Mouse (Mus musculus) cerebellum, adult 9-11 months (tissue): ENCODE measurements around the gene Plppr3.
A peak's percentile ranks its signal among the peaks of the same experiment; 100 is the strongest.
"Not testable (repeated sequence)": the region's sequence is repeated elsewhere in the genome, so short reads cannot be mapped to it uniquely, and the experiment has no call there.

Source experiments
- DNase-seq: peaks from one replicate; pipeline ENCODE4 v3.0.0; 2022

Gene Plppr3

DNA sequence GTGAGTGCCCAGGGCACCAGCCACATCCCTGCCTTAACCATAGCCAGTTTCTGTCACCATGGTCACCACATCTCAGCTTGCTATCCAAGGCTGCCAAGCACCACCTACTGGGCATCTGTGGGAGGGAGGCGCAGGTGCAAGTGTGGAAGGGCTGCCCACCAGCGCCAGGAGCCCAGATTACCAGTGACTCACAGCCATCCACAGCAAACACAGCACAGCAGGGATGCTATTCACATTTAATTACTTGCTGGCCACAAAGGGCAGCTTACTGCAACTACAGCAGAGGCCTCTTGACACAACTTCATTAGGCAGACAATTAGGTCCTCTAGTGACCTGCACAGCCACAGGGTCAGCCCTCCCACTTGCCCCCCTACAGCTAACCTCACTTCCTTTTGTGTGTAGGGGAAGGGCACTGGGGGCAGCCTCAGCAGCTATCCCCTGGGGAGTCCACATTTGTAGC, 26.5 kb upstream of the Plppr3 start:
- DNase-seq = no peak

GRCm38 (mm10) chr10:79897316-79898245, 23.1 kb upstream of the Plppr3 start:
- no peak for DNase-seq

DNA sequence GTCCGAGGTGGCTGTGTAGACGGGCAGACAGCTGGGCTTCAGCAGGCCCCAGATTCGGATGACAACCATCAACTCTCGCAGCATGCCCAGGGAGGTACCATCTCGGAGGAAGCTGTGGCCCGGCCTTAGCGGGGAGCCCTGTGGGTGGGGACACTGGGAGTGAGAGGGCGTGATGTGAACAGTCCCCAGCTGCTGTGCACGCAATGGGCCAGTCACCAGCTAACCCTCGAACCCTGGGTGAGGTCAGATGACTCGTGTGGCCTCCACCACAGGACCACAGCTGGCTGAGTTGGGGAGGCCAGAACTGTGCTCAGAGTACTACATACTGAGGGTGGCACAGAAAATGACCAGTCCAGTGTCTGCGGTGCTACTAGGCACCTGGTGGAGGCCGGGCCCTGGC, 22.4 kb upstream of the Plppr3 start:
- no peak for DNase-seq

- DNase-seq = no peak
These were observed 21.9 kb upstream of the Plppr3 start for GRCm38 (mm10) chr10:79896306-79896705.

DNA sequence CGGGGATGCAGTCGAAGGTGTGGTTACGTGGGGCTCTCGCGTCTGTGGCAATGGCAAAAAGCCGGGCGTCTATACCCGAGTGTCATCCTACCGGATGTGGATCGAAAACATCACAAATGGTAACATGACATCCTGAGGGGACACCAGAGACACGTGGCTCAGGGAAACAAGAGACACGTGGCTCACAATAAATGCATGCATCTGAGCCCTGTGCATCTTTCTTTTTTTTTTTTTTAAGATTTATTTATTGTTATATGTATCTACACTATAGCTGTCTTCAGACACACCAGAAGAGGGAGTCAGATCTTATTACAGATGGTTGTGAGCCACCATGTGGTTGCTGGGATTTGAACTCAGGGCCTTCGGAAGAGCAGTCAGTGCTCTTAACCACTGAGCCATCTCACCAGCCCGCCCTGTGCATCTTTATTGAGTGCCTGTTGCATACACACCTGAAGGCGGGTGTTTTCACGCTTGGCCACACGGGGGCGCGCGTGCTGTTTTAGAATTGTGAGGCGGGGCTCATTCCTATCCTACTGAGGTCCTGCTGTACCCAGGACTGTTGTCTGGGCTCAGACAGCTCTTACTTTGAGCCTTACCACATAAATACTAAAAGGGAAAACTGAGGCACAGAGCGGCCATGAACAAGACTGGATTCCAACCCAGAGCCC, 18.2 kb upstream of the Plppr3 start:
- DNase-seq = peak; percentile 82

DNA sequence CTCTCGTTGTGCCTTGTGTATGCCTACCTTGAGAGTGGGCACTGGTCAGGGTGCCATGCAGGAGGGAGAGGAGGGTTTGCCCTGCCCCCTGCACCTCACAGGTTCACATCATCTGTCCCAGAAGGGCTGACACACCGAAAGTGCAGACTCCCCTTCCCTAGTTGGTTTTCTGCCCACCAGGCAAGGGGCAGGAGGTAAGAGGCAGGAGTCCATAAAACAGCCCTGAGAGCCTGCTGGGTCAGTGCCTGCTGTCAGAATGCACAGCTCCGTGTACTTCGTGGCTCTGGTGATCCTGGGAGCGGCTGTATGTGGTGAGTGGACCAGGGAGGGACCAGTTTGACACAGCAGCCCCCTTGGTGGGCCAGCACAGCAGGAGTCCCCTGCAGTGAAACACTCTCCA, 16.2 kb upstream of the Plppr3 start, which contains the start of gene Cfd:
Gene Cfd, plus strand, starts transcription at position 184 of the 400 bp plus-strand sequence.
- DNase-seq = no peak

- no peak for DNase-seq
These were observed 15.0 kb upstream of the Plppr3 start for GRCm38 (mm10) chr10:79889386-79889785.

DNA sequence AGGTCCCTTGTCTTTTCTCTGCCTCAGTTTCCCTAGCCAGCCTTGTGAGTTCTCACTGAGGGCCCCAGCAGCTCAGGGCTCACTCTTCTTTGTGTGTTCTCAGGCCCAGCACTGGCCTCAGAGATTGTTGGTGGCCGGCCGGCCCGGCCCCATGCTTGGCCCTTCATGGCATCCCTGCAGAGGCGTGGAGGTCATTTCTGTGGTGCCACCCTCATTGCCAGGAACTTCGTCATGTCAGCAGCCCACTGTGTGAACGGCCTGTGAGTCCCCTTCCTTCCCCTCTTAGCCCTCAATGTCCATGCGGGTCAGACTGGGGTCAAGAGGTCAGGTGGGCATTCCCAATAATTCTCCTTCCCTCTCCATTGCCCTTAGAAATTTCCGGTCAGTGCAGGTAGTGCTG, 12.2 kb upstream of the Plppr3 start:
- no peak for DNase-seq

DNA sequence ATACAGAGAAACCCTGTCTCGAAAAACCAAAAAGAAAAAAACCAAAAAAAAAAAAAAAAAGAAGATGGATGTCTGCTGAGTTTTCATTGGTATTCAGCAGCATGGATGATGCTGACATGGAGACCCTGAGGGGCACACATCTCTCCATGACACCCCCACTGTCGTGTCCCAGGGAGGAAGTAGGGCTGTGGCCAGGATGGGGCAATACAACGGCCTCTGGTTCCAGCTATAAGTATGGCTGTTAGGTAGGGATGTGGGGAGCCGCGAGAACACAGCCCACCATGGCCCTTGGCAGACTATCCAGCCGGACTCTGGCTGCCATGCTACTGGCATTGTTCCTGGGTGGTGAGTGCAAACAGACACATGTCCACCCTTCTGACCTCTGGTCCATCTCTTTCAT, 11.6 kb upstream of the Plppr3 start, which contains the start of gene Elane:
Gene Elane, plus strand, starts transcription at position 194 of the 400 bp plus-strand sequence.
- DNase-seq = no peak

DNA sequence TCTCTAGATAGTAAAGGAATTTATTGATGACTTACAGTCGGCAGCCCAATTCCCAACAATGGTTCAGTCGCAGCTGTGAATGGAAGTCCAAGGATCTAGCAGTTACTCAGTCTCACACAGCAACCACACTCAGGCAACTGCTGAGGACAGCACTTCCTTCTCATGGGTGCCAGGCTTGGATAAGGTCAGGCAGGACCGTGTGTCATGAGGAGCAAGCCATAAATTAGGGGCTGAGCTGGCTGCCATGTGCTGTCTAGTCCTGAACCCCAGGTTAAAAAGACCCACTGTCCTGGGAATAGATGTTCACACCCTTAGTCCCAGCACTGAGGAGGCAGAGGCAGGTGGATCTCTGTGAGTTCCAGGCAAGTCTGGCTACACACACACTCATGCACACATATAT, 10.5 kb upstream of the Plppr3 start:
- DNase-seq = not testable (repeated sequence)

- peak; percentile 55 for DNase-seq
These were observed 10.0 kb upstream of the Plppr3 start for GRCm38 (mm10) chr10:79884446-79884845.

DNA sequence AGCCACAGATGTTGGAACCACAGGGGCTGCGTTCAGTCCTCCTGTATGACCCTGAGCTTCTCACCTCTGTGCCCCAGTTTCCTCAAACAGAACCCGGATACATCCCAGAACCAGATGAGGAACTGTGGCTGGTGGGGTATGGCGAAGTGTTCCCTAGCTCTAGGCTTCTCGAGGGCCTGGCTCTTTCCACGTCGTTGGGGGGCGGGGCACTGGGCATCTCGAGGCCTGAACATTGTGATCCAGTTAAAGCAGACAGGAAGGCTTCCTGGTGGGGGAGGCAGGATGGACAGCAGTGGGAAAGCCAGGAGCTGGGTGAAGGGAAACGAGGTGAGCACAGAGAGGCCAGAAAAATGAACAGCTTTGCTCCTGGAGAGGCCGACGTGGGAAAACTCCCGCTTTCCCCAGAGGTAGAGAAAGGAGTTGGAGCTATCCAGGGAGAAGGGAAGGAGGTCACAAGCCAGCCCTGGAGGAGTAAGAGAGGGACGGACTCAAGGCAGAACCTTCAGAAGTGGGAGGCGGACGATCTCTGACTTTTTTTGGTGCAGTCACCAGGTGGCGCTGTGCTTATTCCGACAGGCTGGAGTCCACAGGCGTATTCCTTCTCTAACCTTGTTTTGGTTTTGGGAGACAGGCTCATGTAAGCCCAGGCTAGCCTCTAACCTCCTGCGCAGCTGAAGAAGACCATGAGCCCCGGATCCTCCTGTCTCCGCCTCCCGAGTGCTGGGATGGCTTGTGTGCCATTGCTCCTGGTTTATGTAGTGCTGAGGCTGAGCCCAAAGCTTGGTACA, 9.1 kb upstream of the Plppr3 start:
- peak; percentile 83 for DNase-seq

DNA sequence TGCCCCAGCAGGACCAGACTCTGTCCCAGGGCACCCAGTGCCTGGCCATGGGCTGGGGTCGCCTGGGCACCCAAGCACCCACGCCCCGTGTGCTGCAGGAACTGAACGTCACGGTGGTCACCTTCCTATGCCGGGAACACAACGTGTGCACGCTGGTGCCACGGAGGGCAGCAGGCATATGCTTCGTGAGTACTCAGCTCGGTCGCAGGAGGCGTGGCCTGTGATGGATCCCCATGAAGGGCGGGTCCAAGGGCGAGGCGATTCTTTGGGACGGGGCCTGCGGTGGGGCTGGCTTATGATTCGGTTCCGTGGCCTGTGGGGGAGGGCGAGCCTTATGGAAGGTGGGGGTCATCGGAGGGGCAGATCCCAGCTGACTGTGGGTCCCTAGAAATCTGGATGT, 7.5 kb upstream of the Plppr3 start:
- DNase-seq = no peak

- DNase-seq = no peak
These were observed 6.3 kb upstream of the Plppr3 start for GRCm38 (mm10) chr10:79880721-79881120.

- DNase-seq = no peak
These were observed 5.1 kb upstream of the Plppr3 start for GRCm38 (mm10) chr10:79879527-79879926.

- DNase-seq = no peak
These were observed 3.3 kb upstream of the Plppr3 start for GRCm38 (mm10) chr10:79877757-79878156.

DNA sequence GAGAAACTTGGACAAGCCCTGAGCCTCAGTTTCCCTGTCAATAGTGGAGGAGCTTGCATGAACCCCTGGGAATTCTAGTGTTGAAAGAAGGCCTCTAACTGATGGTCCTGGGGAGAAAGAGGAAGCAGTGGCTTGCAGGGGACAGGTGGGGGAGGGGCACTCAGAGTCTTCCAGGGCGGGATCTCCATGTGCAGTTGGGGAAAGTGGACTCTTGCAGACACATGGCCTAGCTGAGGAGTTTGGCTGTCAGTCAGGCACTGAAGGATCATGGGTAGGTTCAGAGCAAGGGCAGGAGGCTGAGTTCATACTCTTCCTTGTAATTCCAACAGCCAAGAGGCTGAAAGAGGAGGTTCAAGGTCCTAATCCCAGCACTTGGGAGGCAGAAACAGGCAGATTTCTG, 2.7 kb upstream of the Plppr3 start:
- no peak for DNase-seq

- DNase-seq = peak; percentile 53
These were observed 632 bp downstream of the Plppr3 start for GRCm38 (mm10) chr10:79873715-79874289.

GRCm38 (mm10) chr10:79873313-79873712, 1.1 kb downstream of the Plppr3 start:
- no peak for DNase-seq

GRCm38 (mm10) chr10:79872862-79873261, 1.6 kb downstream of the Plppr3 start:
- DNase-seq = peak; percentile 43

DNA sequence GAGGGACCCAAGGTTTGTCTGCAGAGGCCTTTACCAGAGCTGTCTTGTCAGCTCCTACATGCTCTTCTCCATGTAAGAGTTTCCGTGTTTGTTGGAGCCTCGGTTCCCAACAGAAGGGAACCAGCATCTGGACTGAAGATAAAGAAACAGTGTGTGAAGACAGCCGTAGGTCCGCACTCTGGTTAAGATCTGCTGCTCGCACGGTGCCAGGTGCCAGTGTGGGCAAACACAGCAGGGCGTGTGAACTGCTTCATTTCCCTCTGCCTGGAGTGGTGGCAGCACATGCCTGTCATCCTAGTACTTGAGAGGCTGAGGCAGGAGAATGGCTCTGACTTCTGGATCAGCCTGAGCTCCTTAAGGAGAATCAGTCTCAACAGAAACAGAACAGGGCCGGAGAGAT, 2.6 kb downstream of the Plppr3 start:
- no peak for DNase-seq

GRCm38 (mm10) chr10:79866601-79867000, 7.8 kb downstream of the Plppr3 start:
- peak; percentile 50 for DNase-seq
